ENCODE assay signal across 21 mouse cellular contexts in the genomic region with DNA sequence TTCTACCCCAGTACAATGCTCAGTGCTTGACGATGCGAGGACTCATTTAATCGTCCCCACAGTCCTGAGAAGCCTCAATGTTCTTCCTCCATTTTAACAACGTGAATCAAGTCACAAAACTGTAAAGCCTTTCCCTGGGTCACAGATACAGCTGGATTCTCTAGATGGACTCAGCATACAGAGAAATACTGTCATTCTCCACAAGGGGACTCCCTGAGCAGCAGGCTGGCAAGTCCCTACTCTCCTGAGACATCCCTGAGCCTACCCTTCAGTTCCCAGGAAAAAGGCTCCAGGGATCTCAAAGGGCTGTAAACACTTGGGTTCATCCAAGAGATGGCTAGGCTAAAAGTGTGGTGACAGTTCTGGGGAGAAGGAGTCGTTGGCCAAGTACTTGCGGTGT. TPM values are rescaled to one million over a fixed set of nuclear protein-coding genes. Genes with fewer than 3 reads are reported as not detected.
DNase-seq lines count a peak whose midpoint lies in the region; ATAC-seq and TF ChIP-seq lines count a peak whose summit lies in the region.
"Had no signal": no experiment of that assay in that cellular context is flagged by ENCODE, and none has a peak within 500 bp of the region (broad histone marks: within the 10 kb centered on the region; RNA-seq: fewer than 3 reads in every experiment).

No protein-coding gene starts in this region.

- TF ChIP-seq POLR2A in kidney, adult 2 months (IDR thresholded peaks at IDR 0.05; ENCODE audit: low read depth, low read length), result no peak

- no peaks in the 10 kb centered on the region for H3K36me3 ChIP-seq in kidney, postnatal 0 days (ENCODE audit: insufficient read depth, low read length)
- no peaks in the 10 kb centered on the region for H3K36me3 ChIP-seq in kidney, adult 2 months (ENCODE audit: control insufficient read depth, insufficient read depth, low read length)
- H3K36me3 ChIP-seq in lung, postnatal 0 days (ENCODE audit: insufficient read depth, low read length), result no peaks in the 10 kb centered on the region
- no peaks in the 10 kb centered on the region for H3K36me3 ChIP-seq in stomach, postnatal 0 days (ENCODE audit: control insufficient read depth, insufficient read depth, low read length)
- no peaks in the 10 kb centered on the region for H3K36me3 ChIP-seq in forebrain, embryonic 16.5 days (ENCODE audit: control insufficient read depth, insufficient read depth)
- H3K36me3 ChIP-seq: forebrain, embryonic 10.5 days; hindbrain, embryonic 13.5 days; midbrain, embryonic 12.5 days had no signal

- DNase-seq in kidney, postnatal 0 days (ENCODE audit: low spot score), result no peak
- no peak for DNase-seq in kidney, adult 2 months
- DNase-seq in lung, postnatal 0 days (ENCODE audit: low spot score), result no peak
- no peak for DNase-seq in lung, postnatal 36 days
- peak; percentile 30 for DNase-seq in ES-CJ7 (ENCODE audit: low read depth, low spot score)
- no peak for DNase-seq in stomach, postnatal 0 days (ENCODE audit: low spot score)
- DNase-seq: adrenal gland, postnatal 25 days; B cell, adult 2 months; cerebellum, adult 18-20 months; cerebellum, postnatal 36 days; heart, postnatal 10 days; left cerebral cortex, postnatal 4 days; right cerebral cortex, postnatal 14 days; spleen, adult 18-20 months; thymus, postnatal 4 days had no signal

- no peak overlapping the region for H3K9ac ChIP-seq in kidney, postnatal 0 days (ENCODE audit: low read depth, low read length)
- H3K9ac ChIP-seq in lung, postnatal 0 days (replicated peaks; ENCODE audit: low read depth), result no peak overlapping the region
- H3K9ac ChIP-seq in stomach, postnatal 0 days (ENCODE audit: low read length), result no peak overlapping the region
- no peak overlapping the region for H3K9ac ChIP-seq in forebrain, embryonic 16.5 days (replicated peaks; ENCODE audit: low read depth, low read length)
- H3K9ac ChIP-seq: hindbrain, embryonic 13.5 days; midbrain, embryonic 12.5 days had no signal

- no peak for ATAC-seq in kidney, postnatal 0 days (replicated peaks; ENCODE audit: low FRiP score, low read depth)
- ATAC-seq in lung, postnatal 0 days, result no peak
- ATAC-seq in stomach, postnatal 0 days (ENCODE audit: low FRiP score, low TSS enrichment), result no peak
- ATAC-seq in forebrain, embryonic 16.5 days, result no peak

- peak; percentile 49 for TF ChIP-seq CTCF in kidney, postnatal 0 days (IDR thresholded peaks at IDR 0.05; ENCODE audit: low read depth)
- TF ChIP-seq CTCF in kidney, adult 2 months (conservative IDR thresholded peaks at IDR 0.05; ENCODE audit: insufficient read depth, insufficient read length, low read depth, low read length), result no peak
- peak; percentile 53 for TF ChIP-seq CTCF in lung, postnatal 0 days (IDR thresholded peaks at IDR 0.05)
- TF ChIP-seq CTCF in stomach, postnatal 0 days (IDR thresholded peaks at IDR 0.05; ENCODE audit: low read depth), result peak; percentile 56

- no peak overlapping the region for H3K27ac ChIP-seq in kidney, postnatal 0 days
- H3K27ac ChIP-seq in kidney, adult 2 months (ENCODE audit: insufficient read depth, low read depth, low read length), result no peak overlapping the region
- no peak overlapping the region for H3K27ac ChIP-seq in lung, postnatal 0 days (ENCODE audit: low read length)
- no peak overlapping the region for H3K27ac ChIP-seq in stomach, postnatal 0 days (replicated peaks)
- H3K27ac ChIP-seq in forebrain, embryonic 16.5 days (ENCODE audit: low read length), result no peak overlapping the region
- H3K27ac ChIP-seq: forebrain, embryonic 10.5 days; hindbrain, embryonic 13.5 days; midbrain, embryonic 12.5 days had no signal

- no peaks in the 10 kb centered on the region for H3K9me3 ChIP-seq in kidney, postnatal 0 days (replicated peaks; ENCODE audit: low read length)
- H3K9me3 ChIP-seq in lung, postnatal 0 days (ENCODE audit: low read length), result no peaks in the 10 kb centered on the region
- H3K9me3 ChIP-seq in stomach, postnatal 0 days (ENCODE audit: control insufficient read depth, low read length), result no peaks in the 10 kb centered on the region
- no peaks in the 10 kb centered on the region for H3K9me3 ChIP-seq in forebrain, embryonic 16.5 days (ENCODE audit: control insufficient read depth, low read length)
- H3K9me3 ChIP-seq: forebrain, embryonic 10.5 days; hindbrain, embryonic 13.5 days; midbrain, embryonic 12.5 days had no signal

- no peak for TF ChIP-seq EP300 in lung, postnatal 0 days (IDR thresholded peaks at IDR 0.05)
- TF ChIP-seq EP300 in stomach, postnatal 0 days (optimal IDR thresholded peaks at IDR 0.05), result no peak

- no peaks in the 10 kb centered on the region for H3K27me3 ChIP-seq in kidney, postnatal 0 days (ENCODE audit: insufficient read depth, low read length)
- H3K27me3 ChIP-seq in kidney, adult 2 months (replicated peaks; ENCODE audit: control insufficient read depth, insufficient read depth, low read length), result no peaks in the 10 kb centered on the region
- no peaks in the 10 kb centered on the region for H3K27me3 ChIP-seq in lung, postnatal 0 days (replicated peaks; ENCODE audit: insufficient read depth, low read length)
- no peaks in the 10 kb centered on the region for H3K27me3 ChIP-seq in stomach, postnatal 0 days (ENCODE audit: control insufficient read depth, insufficient read depth, low read length)
- H3K27me3 ChIP-seq in forebrain, embryonic 16.5 days (replicated peaks; ENCODE audit: control insufficient read depth, insufficient read depth, low read length), result no peaks in the 10 kb centered on the region
- H3K27me3 ChIP-seq: hindbrain, embryonic 13.5 days; midbrain, embryonic 12.5 days had no signal

- WGBS in kidney, postnatal 0 days, result 76% methylated on average over 6 of the region's 6 CpGs
- WGBS in kidney, adult 2 months, result 74% methylated on average over 6 of the region's 6 CpGs
- 67% methylated on average over 6 of the region's 6 CpGs for WGBS in lung, postnatal 0 days
- 64% methylated on average over 6 of the region's 6 CpGs for WGBS in stomach, postnatal 0 days
- WGBS in forebrain, embryonic 16.5 days, result 81% methylated on average over 6 of the region's 6 CpGs

- no peak overlapping the region for H3K4me2 ChIP-seq in kidney, postnatal 0 days (ENCODE audit: low read length)
- no peak overlapping the region for H3K4me2 ChIP-seq in lung, postnatal 0 days (replicated peaks; ENCODE audit: low read depth, low read length)
- H3K4me2 ChIP-seq in stomach, postnatal 0 days (replicated peaks; ENCODE audit: low read depth), result no peak overlapping the region
- H3K4me2 ChIP-seq in forebrain, embryonic 16.5 days (ENCODE audit: low read length), result no peak overlapping the region
- H3K4me2 ChIP-seq: heart, embryonic 11.5 days; hindbrain, embryonic 13.5 days; midbrain, embryonic 12.5 days had no signal

- H3K4me1 ChIP-seq in kidney, postnatal 0 days (replicated peaks; ENCODE audit: insufficient read depth, low read length), result no peaks in the 10 kb centered on the region
- H3K4me1 ChIP-seq in kidney, adult 2 months (ENCODE audit: control insufficient read depth, insufficient read depth, low read length), result no peaks in the 10 kb centered on the region
- H3K4me1 ChIP-seq in lung, postnatal 0 days (ENCODE audit: insufficient read depth, low read depth, low read length), result no peaks in the 10 kb centered on the region
- no peaks in the 10 kb centered on the region for H3K4me1 ChIP-seq in stomach, postnatal 0 days (replicated peaks; ENCODE audit: control insufficient read depth, insufficient read depth)
- H3K4me1 ChIP-seq in forebrain, embryonic 16.5 days (replicated peaks; ENCODE audit: control insufficient read depth, insufficient read depth, low read length), result no peaks in the 10 kb centered on the region
- H3K4me1 ChIP-seq: forebrain, embryonic 10.5 days; hindbrain, embryonic 13.5 days; midbrain, embryonic 12.5 days had no signal

- H3K4me3 ChIP-seq in kidney, postnatal 0 days (replicated peaks; ENCODE audit: low read depth, low read length), result no peak overlapping the region
- H3K4me3 ChIP-seq in kidney, adult 2 months (ENCODE audit: insufficient read depth, low read depth, low read length), result no peak overlapping the region
- no peak overlapping the region for H3K4me3 ChIP-seq in lung, postnatal 0 days (ENCODE audit: low read depth, low read length)
- no peak overlapping the region for H3K4me3 ChIP-seq in stomach, postnatal 0 days (ENCODE audit: low read depth, low read length)
- no peak overlapping the region for H3K4me3 ChIP-seq in forebrain, embryonic 16.5 days (replicated peaks; ENCODE audit: low read length)
- H3K4me3 ChIP-seq: forebrain, embryonic 10.5 days; hindbrain, embryonic 13.5 days; midbrain, embryonic 12.5 days; myocyte had no signal

RNA-seq across cellular contexts. Expression of gene Kdm8, which starts 37.3 kb away (rescaled TPM):
- polyA plus RNA-seq in kidney, postnatal 0 days (2015; fragmentation: Nextera tagmentation; extraction: Ambion mirVana), result 7.7 and 8.1 TPM in 2 replicates
- 3.2 and 3.3 TPM in 2 replicates for polyA plus RNA-seq in kidney, adult 2 months (2012; rRNA removed)
- 4.2 and 5.6 TPM in 2 replicates for polyA plus RNA-seq in lung, postnatal 0 days (2015; fragmentation: Nextera tagmentation; extraction: Ambion mirVana)
- 3.4 and 3.8 TPM in 2 replicates for polyA plus RNA-seq in stomach, postnatal 0 days (2015; fragmentation: Nextera tagmentation; extraction: Ambion mirVana)
- polyA plus RNA-seq in forebrain, embryonic 16.5 days (2015; fragmentation: Nextera tagmentation; extraction: Ambion mirVana), result 4.5 and 4.8 TPM in 2 replicates
